Mouse (Mus musculus) stomach, embryonic 14.5 days (tissue): ENCODE results near the gene Sf3a1. TPM values are rescaled to one million over a fixed set of nuclear protein-coding genes. Genes with fewer than 3 reads are reported as not detected.
"Not testable (repeated sequence)": the region's sequence is repeated elsewhere in the genome, so short reads cannot be mapped to it uniquely, and the experiment has no call there.

ENCODE experiments used
- ATAC-seq: fragments of 200-750 bp; cut with Nextera tagmentation; 2 replicates; pipeline ENCODE4 v1.8.0; 2017; ENCODE audit warnings: low read depth, moderate TSS enrichment; ENCODE audit not compliant: insufficient number of reproducible peaks, insufficient read depth, low FRiP score
- H3K27ac ChIP-seq: fragments of 300-500 bp; sonication (generic); 2 replicates; pipeline ENCODE4 v1.5.1; 2014; ENCODE audit warnings: mild to moderate bottlenecking, low read length, moderate library complexity, mixed read lengths
- H3K27me3 ChIP-seq: fragments of 300-500 bp; sonication (generic); 2 replicates; pipeline ENCODE4 v1.6.1; 2014; ENCODE audit warnings: low read length, control low read depth, mixed read lengths; ENCODE audit not compliant: control insufficient read depth, insufficient read depth
- H3K36me3 ChIP-seq: fragments of 300-500 bp; sonication (generic); 2 replicates; pipeline ENCODE4 v1.6.1; 2014; ENCODE audit warnings: mild to moderate bottlenecking, control low read depth, low read length, moderate library complexity, mixed read lengths; ENCODE audit not compliant: control insufficient read depth, insufficient read depth
- H3K4me1 ChIP-seq: fragments of 300-500 bp; sonication (generic); 2 replicates; pipeline ENCODE4 v1.6.1; 2014; ENCODE audit warnings: low read length, control low read depth, mixed read lengths; ENCODE audit not compliant: control insufficient read depth, insufficient read depth
- H3K4me2 ChIP-seq: fragments of 300-500 bp; sonication (generic); replicated peaks from 2 replicates; pipeline ENCODE4 v1.6.1; 2014; ENCODE audit warnings: low read depth, low read length, control low read depth
- H3K4me3 ChIP-seq: fragments of 300-500 bp; sonication (generic); 2 replicates; pipeline ENCODE4 v1.5.1; 2014; ENCODE audit warnings: low read depth, low read length, control low read depth
- H3K9ac ChIP-seq: fragments of 300-500 bp; sonication (generic); replicated peaks from 2 replicates; pipeline ENCODE4 v1.6.1; 2014; ENCODE audit warnings: low read depth, mild to moderate bottlenecking, control low read depth, low read length, moderate library complexity, mixed read lengths
- H3K9me3 ChIP-seq: fragments of 300-500 bp; sonication (generic); 2 replicates; pipeline ENCODE4 v1.6.1; 2016; ENCODE audit warnings: low read depth, low read length, control low read depth; ENCODE audit not compliant: control insufficient read depth
- WGBS: fragments of 180-500 bp; shearing (Covaris S2); extraction: QIAGEN DNeasy Blood & Tissue Kit; methylation state at CpG from one replicate; pipeline ENCODE4 v1.1.7; 2014; 5-methylcytosine and 5-hydroxymethylcytosine counted together
- polyA plus RNA-seq: library from polyadenylated mRNA; unstranded; fragments of >200 nt; fragmentation: Nextera tagmentation; extraction: Ambion mirVana; gene quantifications from 2 replicates; pipeline ENCODE4 v1.2.1, GENCODE M21; 2014

Gene Sf3a1
- 55.3 and 59.2 TPM in 2 replicates for polyA plus RNA-seq

- Histone ChIP-seq H3K36me3 (peaks cover 30% of the 10 kb centered on the region), H3K4me3 (peak within 1 kb of the TSS; percentile 87), H3K9ac (peak within 1 kb of the TSS; percentile 72), H3K4me2 (peak within 1 kb of the TSS; percentile 84), H3K27me3 (no peaks in the 10 kb centered on the region), H3K4me1 (peaks cover 18% of the 10 kb centered on the region), H3K27ac (peak within 1 kb of the TSS; percentile 73), H3K9me3 (no peaks in the 10 kb centered on the region)
- peak; percentile 96 for ATAC-seq
- 2% methylated on average over 51 of the region's 54 CpGs for WGBS
Observed at GRCm38 (mm10) chr11:4159808-4160708, at the start of gene Sf3a1, which contains the start of gene Ccdc157. TSS of gene Sf3a1 (plus strand) at chr11:4160350. TSS of gene Ccdc157 (minus strand) at chr11:4160293.

DNA sequence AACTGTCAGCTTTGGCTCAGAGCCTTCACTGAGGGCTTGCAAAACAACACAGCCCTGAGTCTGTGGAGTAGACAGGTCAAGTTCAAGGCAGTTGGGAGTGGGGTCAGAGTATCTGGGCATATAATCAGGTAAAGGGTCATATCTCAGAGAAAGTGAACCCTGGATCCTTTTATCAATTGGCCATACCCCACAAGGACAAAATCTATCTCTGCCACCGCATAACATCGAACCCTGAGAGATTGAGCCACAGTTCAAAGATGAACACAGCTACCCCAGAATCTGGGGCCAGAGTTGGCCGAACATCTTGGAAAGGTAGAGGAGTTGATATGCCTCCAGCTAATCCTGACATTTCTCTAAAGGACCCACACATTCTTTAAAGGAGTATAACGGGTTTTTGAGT is 48.1 kb upstream of the Sf3a1 start:
- 84% methylated on average over 4 of the region's 4 CpGs for WGBS
- H3K27me3 ChIP-seq, result no peaks in the 10 kb centered on the region
- H3K9me3 ChIP-seq, result no peaks in the 10 kb centered on the region
- ATAC-seq, result no peak
- H3K36me3 ChIP-seq, result no peaks in the 10 kb centered on the region
- no peak overlapping the region for H3K9ac ChIP-seq
- H3K27ac ChIP-seq, result no peak overlapping the region
- H3K4me3 ChIP-seq, result no peak overlapping the region
- H3K4me1 ChIP-seq, result no peaks in the 10 kb centered on the region
- H3K4me2 ChIP-seq, result no peak overlapping the region

DNA sequence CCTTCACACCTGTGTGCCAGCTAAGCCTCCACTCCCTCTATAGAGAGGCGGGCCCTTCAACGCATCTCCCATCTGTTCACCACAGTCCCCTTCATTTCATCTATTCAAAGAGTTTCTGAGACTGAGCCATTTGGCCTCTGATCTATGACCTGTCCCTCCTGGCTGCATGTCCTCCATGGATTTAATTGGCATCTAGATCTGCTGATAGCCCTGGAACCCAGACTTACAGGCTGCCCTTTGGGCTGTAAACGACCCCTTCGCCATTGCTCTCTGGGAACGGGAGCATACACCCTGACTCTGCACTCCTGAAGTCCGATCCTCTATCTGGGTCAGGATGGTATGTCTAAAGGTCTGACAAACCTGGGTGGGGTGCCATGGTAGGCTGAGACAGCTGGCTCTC is 47.3 kb upstream of the Sf3a1 start:
- no peaks in the 10 kb centered on the region for H3K27me3 ChIP-seq
- H3K9ac ChIP-seq, result no peak overlapping the region
- H3K4me1 ChIP-seq, result peaks cover 3% of the 10 kb centered on the region; the same call in 1 of the 2 replicates
- 72% methylated on average over 6 of the region's 6 CpGs for WGBS
- H3K9me3 ChIP-seq, result no peaks in the 10 kb centered on the region
- no peak overlapping the region for H3K4me3 ChIP-seq
- no peak for ATAC-seq
- H3K4me2 ChIP-seq, result no peak overlapping the region
- no peaks in the 10 kb centered on the region for H3K36me3 ChIP-seq
- H3K27ac ChIP-seq, result no peak overlapping the region

GRCm38 (mm10) chr11:4113496-4113895 is 46.7 kb upstream of the Sf3a1 start:
- no peak overlapping the region for H3K4me3 ChIP-seq
- H3K27me3 ChIP-seq, result no peaks in the 10 kb centered on the region
- H3K27ac ChIP-seq, result no peak overlapping the region
- H3K9ac ChIP-seq, result no peak overlapping the region
- no peaks in the 10 kb centered on the region for H3K9me3 ChIP-seq
- H3K4me1 ChIP-seq, result peaks cover 6% of the 10 kb centered on the region; the same call in 1 of the 2 replicates
- ATAC-seq, result no peak
- WGBS, result 76% methylated on average over 4 of the region's 4 CpGs
- H3K36me3 ChIP-seq, result no peaks in the 10 kb centered on the region
- H3K4me2 ChIP-seq, result no peak overlapping the region

DNA sequence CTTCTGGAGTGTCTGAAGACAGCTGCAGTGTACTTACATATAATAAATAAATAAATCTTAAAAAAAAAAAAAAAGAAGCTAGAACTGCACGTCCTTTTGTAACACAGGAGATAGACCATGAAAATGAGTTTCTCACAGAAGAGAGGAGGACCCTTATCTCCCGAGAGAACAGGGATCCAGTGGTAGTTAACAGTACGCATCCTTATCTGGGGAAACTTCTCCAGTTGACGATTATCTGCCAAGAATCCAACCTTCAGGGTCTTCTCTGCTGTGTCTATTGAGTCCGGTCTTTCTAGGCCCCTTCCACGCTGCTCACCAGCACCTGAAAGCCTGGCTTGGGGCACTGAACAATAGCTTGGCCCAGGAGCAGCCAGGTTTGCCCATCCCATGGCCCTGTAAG is 46.2 kb upstream of the Sf3a1 start:
- Histone ChIP-seq H3K4me2 (no peak overlapping the region), H3K9me3 (no peaks in the 10 kb centered on the region), H3K36me3 (no peaks in the 10 kb centered on the region), H3K4me3 (no peak overlapping the region), H3K9ac (no peak overlapping the region), H3K27me3 (no peaks in the 10 kb centered on the region), H3K27ac (no peak overlapping the region), H3K4me1 (peaks cover 9% of the 10 kb centered on the region; the same call in 1 of the 2 replicates)
- ATAC-seq, result no peak
- WGBS, result 74% methylated on average over 6 of the region's 6 CpGs

DNA sequence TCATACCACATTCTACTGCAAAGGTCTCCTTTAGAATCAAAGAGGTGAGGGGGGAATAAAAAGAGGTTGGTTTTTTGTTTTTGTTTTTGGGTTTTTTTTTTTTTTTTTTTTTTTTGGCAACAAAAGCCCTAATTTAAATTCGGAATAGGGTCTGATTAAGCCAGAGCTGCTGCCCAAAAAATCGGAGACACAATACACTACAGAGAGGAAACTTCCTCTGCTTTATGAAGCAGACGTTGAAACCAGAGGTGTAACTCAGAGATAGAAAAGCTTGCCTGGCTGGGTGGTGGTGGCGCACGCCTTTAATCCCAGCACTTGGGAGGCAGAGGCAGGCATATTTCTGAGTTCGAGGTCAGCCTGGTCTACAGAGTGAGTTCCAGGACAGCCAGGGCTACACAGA is 45.6 kb upstream of the Sf3a1 start:
- H3K9me3 ChIP-seq, H3K36me3 ChIP-seq, H3K27ac ChIP-seq, H3K4me1 ChIP-seq, ATAC-seq, H3K27me3 ChIP-seq, H3K4me3 ChIP-seq, H3K4me2 ChIP-seq, H3K9ac ChIP-seq: not testable (repeated sequence)
- 85% methylated on average over 6 of the region's 6 CpGs for WGBS

DNA sequence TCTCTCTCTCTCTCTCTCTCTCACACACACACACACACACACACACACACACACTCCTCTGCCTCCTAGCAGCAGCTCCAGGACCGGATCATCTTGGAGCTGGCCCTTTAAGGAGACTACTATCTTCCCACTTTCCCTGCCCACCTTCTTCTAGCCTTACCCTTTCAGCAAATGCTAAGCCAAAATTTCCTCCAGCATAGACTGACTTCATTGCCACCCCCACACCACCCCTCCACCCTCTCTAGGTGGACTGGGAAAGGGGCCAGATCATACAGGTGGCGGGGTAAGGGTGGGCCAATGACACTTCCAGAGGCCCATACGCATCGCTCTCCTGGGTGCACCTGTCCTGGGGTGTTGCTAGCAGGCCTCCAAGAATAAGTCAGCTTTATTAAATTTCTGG is 44.7 kb upstream of the Sf3a1 start:
- ATAC-seq, result no peak
- no peaks in the 10 kb centered on the region for H3K9me3 ChIP-seq
- no peak overlapping the region for H3K27ac ChIP-seq
- H3K4me1 ChIP-seq, result peaks cover 9% of the 10 kb centered on the region; the same call in 1 of the 2 replicates
- H3K4me3 ChIP-seq, result no peak overlapping the region
- WGBS, result 85% methylated on average over 4 of the region's 4 CpGs
- no peaks in the 10 kb centered on the region for H3K36me3 ChIP-seq
- no peak overlapping the region for H3K4me2 ChIP-seq
- no peaks in the 10 kb centered on the region for H3K27me3 ChIP-seq
- no peak overlapping the region for H3K9ac ChIP-seq

- Histone ChIP-seq H3K27me3 (no peaks in the 10 kb centered on the region), H3K36me3 (no peaks in the 10 kb centered on the region), H3K9me3 (no peaks in the 10 kb centered on the region), H3K4me2 (no peak overlapping the region), H3K9ac (no peak overlapping the region), H3K4me1 (peaks cover 12% of the 10 kb centered on the region; the same call in 1 of the 2 replicates), H3K4me3 (no peak overlapping the region), H3K27ac (no peak overlapping the region)
- no peak for ATAC-seq
- WGBS, result 53% methylated on average over 11 of the region's 11 CpGs
Observed at GRCm38 (mm10) chr11:4116458-4117141, 43.5 kb upstream of the Sf3a1 start.
